Mouse (Mus musculus): ENCODE results near the gene Epha3. TPM values are rescaled to one million over a fixed set of nuclear protein-coding genes. Genes with fewer than 3 reads are reported as not detected.

Epha3 gene
- total RNA-seq, 2 experiments from 2014 or later: not detected

- no peak for ATAC-seq (replicated peaks; ENCODE audit: low FRiP score, low TSS enrichment, poor library complexity, severe bottlenecking)
These were observed 190.6 kb downstream of the Epha3 start for GRCm38 (mm10) chr16:63673236-63673840.

GRCm38 (mm10) chr16:63665897-63666464, 198.0 kb downstream of the Epha3 start:
- ATAC-seq (replicated peaks; ENCODE audit: low FRiP score, low TSS enrichment, poor library complexity, severe bottlenecking): no peak

- no peak for ATAC-seq (replicated peaks; ENCODE audit: low FRiP score, low TSS enrichment, poor library complexity, severe bottlenecking)
These were observed 205.5 kb downstream of the Epha3 start for GRCm38 (mm10) chr16:63658302-63658974.

- no peak for ATAC-seq (replicated peaks; ENCODE audit: low FRiP score, low TSS enrichment, poor library complexity, severe bottlenecking)
These were observed 206.2 kb downstream of the Epha3 start for GRCm38 (mm10) chr16:63657743-63658142.

GRCm38 (mm10) chr16:63653393-63653918, 210.5 kb downstream of the Epha3 start:
- no peak for ATAC-seq (replicated peaks; ENCODE audit: low FRiP score, low TSS enrichment, poor library complexity, severe bottlenecking)

GRCm38 (mm10) chr16:63650760-63651159, 213.2 kb downstream of the Epha3 start:
- no peak for ATAC-seq (replicated peaks; ENCODE audit: low FRiP score, low TSS enrichment, poor library complexity, severe bottlenecking)

GRCm38 (mm10) chr16:63646577-63646976, 217.4 kb downstream of the Epha3 start:
- no peak for ATAC-seq (replicated peaks; ENCODE audit: low FRiP score, low TSS enrichment, poor library complexity, severe bottlenecking)

- no peak for ATAC-seq (replicated peaks; ENCODE audit: low FRiP score, low TSS enrichment, poor library complexity, severe bottlenecking)
These were observed 221.3 kb downstream of the Epha3 start for GRCm38 (mm10) chr16:63642641-63643040.

GRCm38 (mm10) chr16:63641603-63642002, 222.4 kb downstream of the Epha3 start:
- ATAC-seq (replicated peaks; ENCODE audit: low FRiP score, low TSS enrichment, poor library complexity, severe bottlenecking): no peak

- ATAC-seq (replicated peaks; ENCODE audit: low FRiP score, low TSS enrichment, poor library complexity, severe bottlenecking): no peak
These were observed 225.3 kb downstream of the Epha3 start for GRCm38 (mm10) chr16:63638701-63639100.

- no peak for ATAC-seq (replicated peaks; ENCODE audit: low FRiP score, low TSS enrichment, poor library complexity, severe bottlenecking)
These were observed 230.2 kb downstream of the Epha3 start for GRCm38 (mm10) chr16:63633748-63634166.

- no peak for ATAC-seq (replicated peaks; ENCODE audit: low FRiP score, low TSS enrichment, poor library complexity, severe bottlenecking)
These were observed 238.7 kb downstream of the Epha3 start for GRCm38 (mm10) chr16:63625229-63625628.

- ATAC-seq (replicated peaks; ENCODE audit: low FRiP score, low TSS enrichment, poor library complexity, severe bottlenecking): no peak
These were observed 242.1 kb downstream of the Epha3 start for GRCm38 (mm10) chr16:63621845-63622244.

- ATAC-seq (replicated peaks; ENCODE audit: low FRiP score, low TSS enrichment, poor library complexity, severe bottlenecking): no peak
These were observed 248.6 kb downstream of the Epha3 start for GRCm38 (mm10) chr16:63615396-63615795.

GRCm38 (mm10) chr16:63613006-63613405, 251.0 kb downstream of the Epha3 start:
- ATAC-seq (replicated peaks; ENCODE audit: low FRiP score, low TSS enrichment, poor library complexity, severe bottlenecking): no peak

GRCm38 (mm10) chr16:63600229-63600628, 263.7 kb downstream of the Epha3 start:
- no peak for ATAC-seq (replicated peaks; ENCODE audit: low FRiP score, low TSS enrichment, poor library complexity, severe bottlenecking)

GRCm38 (mm10) chr16:63594656-63595055, 269.3 kb downstream of the Epha3 start:
- no peak for ATAC-seq (replicated peaks; ENCODE audit: low FRiP score, low TSS enrichment, poor library complexity, severe bottlenecking)

GRCm38 (mm10) chr16:63569746-63570145, 294.2 kb downstream of the Epha3 start:
- ATAC-seq (replicated peaks; ENCODE audit: low FRiP score, low TSS enrichment, poor library complexity, severe bottlenecking): no peak

GRCm38 (mm10) chr16:63566106-63566836, 297.7 kb downstream of the Epha3 start:
- no peak for ATAC-seq (replicated peaks; ENCODE audit: low FRiP score, low TSS enrichment, poor library complexity, severe bottlenecking)

All from megakaryocyte-erythroid progenitor cell, adult 5-6 weeks (primary cell).